Mouse (Mus musculus) heart, postnatal 36 days (tissue): ENCODE results near the gene Tuba3a. TPM values are rescaled to one million over a fixed set of nuclear protein-coding genes. Genes with fewer than 3 reads are reported as not detected.
"Not testable (repeated sequence)": the region's sequence is repeated elsewhere in the genome, so short reads cannot be mapped to it uniquely, and the experiment has no call there.

Experiments
- DNase-seq, 2 experiments: peaks; one replicate each; pipeline ENCODE4 v3.0.0; 2021 to 2022
- intact Hi-C: fragments of 180-260 bp; cut with DNase I; formaldehyde crosslinking; loops from one replicate; pipeline ENCODE4 v1.15.1; 2025
- total RNA-seq, 2 experiments: library from RNA; stranded (reverse); gene quantifications; 2 replicates each; pipeline ENCODE4 v1.2.3; 2021

Tuba3a gene
- total RNA-seq, 2 experiments from 2014 or later = not detected

DNA sequence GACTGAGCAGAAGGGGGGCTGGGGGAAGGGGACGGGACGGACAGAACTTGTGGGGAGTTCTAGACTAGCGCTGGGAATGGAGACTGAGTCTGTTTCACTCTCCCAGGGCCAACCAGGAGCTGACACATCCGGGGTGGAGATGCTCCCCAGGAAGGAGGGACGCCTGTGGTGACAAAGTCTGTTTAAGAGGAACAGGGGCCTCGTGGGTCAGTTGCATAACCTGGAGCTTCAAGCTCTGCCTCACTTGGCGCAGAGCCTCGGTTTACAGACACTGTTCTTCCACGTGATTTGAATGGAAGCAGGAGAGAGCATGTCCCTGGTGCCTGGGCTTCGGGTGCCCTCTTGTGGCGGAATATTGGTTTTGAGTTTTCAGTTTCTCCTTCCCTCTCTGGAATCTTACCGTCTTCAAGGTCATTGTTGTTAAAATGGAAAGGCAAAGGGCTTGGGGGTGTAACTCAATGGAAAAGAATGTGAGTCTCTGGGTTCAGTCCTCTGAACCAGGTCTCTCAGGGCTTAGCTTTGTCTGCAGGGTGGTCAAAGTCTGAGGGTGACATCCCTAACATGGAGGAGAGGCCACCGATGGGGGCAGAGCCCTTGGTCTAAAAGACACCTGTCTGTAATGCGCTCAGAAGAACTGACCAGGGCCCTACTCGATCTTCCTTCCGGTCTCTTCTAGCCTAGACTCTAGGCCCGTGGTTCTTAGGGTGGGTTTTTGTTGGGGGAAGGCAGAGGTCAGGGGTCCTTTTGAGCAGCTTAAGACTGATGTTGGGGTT, 14.2 kb downstream of the Tuba3a start:
- intact Hi-C loops = loop anchor here (1.0 to 5.0 kb wide), 5 partner anchors 52 to 331 kb away; partner anchors contain the start of gene Iffo1
- DNase-seq = peak; percentile 90 to 91

DNA sequence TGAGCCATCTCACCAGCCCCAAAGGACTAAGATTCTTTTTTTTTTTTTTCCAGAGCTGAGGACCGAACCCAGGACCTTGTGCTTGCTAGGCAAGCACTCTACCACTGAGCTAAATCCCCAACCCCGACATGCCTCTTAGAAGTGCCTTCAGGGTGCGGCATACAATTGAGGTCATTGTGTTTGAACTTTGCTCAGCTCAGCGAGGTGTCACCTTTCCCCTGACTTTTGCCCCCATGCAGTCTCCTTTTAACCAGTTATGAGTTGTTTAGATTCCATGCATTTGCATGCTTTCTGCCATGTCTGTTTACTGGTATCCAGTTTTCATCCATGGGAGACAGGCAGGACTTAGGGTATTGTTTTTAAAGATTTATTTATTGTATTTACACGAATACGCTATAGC, 17.0 kb downstream of the Tuba3a start:
- intact Hi-C loops = no loop called here
- no peak for DNase-seq

DNA sequence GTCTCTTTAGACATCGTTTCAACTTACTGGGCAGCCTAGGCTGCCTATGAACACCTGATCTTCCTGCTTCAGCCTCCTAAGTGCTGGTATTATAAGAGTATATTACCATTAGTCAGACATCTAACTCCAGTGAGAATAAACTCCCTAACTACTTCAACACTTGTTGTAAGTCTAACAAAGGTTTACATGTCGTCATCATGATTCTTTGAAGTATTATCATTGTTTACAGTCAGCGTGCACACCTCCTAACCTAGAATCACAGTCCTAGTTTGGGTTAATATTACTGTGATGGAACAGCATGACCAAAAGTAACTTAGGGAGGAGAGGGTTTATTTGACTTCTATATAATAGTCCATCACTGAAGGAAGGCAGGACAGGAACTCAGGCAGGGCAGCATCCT, 18.4 kb downstream of the Tuba3a start:
- intact Hi-C loops = no loop called here
- no peak for DNase-seq

DNA sequence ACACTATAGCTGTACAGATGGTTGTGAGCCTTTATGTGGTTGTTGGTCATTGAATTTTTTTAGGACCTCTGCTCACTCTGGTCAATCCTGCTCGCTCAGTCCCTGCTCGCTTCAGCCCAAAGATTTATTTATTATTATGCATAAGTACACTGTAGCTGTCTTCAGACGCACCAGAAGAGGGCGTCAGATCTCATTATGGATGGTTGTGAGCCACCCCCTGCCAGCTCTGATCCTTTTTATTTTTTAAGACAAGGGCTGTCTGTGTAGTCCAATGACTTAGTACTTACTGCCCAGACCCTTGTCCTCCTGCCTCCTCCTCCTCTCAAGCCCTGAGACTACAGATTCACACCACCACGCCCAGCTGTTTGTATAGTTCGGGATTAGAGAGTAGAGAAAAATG, 19.2 kb downstream of the Tuba3a start:
- intact Hi-C loops, DNase-seq: not testable (repeated sequence)

DNA sequence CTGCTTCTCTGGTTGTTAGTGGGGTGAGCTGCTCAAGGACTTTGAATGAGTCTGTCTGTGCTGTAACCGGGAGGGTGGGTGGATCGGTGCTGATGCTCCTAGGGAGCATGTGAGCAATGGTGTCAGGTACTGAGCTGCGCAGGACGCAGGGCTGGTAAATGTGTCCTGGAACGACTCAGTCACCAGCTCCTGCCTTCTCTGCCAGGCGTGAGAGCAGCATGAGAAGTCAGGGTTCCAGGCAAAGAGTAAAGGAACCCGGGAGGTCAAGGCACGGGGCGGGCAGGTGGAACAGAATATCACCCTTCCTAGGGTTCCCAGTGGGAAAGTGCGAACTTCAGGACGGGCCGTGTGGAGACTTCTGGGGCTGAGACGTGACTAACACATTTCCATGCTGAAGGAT, 19.8 kb downstream of the Tuba3a start:
- intact Hi-C loops = no loop called here
- no peak for DNase-seq

DNA sequence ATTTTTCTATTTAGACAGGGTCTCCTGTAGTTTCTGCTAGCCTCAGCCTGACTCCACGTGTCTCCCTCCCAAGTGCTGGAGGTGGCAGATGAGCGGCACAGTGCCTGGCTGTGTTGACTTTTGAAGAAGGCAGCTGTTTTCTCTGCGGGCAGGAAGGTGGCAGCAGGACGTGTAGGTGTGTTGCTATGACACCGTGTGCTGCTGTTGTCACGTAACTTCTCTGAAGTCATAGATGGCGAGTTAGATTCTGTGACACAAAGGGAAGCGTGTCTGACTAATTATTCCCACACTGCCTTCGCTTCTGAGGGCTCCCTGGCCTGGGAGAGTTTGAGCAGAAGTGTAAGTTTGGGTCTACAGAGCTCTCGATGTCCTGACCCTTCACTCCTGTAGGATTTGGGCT, 20.6 kb downstream of the Tuba3a start:
- no peak for DNase-seq
- intact Hi-C loops = no loop called here

DNA sequence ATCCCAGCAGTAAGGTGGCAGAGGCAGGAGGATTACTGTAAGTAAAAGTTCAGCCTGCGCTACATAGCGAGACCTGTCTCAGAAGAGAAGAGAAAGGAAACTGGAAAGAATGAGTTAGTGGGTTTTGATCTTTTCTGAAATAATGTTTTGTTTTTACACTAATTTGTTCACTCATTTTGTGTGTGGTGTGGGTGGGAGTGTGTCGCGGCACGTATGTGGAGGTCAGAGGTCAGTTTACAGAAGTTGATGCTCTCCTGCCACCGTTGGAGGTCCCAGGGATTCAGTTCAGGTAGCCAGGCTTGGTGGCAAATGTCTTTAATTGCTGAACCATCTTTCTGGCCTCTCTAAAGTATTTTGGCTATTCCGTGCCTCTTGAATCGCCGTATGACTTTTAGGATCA, 21.6 kb downstream of the Tuba3a start:
- DNase-seq = no peak
- intact Hi-C loops = no loop called here

DNA sequence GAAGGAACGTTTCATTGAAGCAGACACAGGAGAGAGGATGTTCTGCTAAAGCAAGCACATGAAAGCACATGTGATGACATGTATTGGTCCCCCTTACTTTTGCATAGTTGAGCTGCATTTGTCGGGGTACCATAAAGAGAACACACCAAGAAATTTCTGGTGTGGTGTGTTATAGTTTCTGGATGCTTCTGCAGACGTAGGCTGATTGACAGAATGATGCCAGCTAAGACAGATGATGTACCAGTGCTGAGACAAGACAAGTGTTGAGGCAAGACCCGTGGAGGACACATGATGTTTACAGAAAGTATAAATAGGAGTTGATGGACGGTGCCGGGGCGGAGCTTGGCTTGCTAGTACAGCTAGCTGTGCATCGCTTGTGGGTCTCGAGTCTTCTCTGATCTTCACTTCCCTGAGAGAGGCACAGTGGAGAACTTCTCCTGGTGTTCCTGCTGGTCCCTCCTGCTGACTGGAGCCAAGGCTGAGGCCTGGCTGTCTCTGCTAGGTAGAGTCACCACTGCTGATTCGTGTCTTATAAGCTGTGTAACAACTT, 25.8 kb downstream of the Tuba3a start:
- DNase-seq = no peak
- intact Hi-C loops = no loop called here

DNA sequence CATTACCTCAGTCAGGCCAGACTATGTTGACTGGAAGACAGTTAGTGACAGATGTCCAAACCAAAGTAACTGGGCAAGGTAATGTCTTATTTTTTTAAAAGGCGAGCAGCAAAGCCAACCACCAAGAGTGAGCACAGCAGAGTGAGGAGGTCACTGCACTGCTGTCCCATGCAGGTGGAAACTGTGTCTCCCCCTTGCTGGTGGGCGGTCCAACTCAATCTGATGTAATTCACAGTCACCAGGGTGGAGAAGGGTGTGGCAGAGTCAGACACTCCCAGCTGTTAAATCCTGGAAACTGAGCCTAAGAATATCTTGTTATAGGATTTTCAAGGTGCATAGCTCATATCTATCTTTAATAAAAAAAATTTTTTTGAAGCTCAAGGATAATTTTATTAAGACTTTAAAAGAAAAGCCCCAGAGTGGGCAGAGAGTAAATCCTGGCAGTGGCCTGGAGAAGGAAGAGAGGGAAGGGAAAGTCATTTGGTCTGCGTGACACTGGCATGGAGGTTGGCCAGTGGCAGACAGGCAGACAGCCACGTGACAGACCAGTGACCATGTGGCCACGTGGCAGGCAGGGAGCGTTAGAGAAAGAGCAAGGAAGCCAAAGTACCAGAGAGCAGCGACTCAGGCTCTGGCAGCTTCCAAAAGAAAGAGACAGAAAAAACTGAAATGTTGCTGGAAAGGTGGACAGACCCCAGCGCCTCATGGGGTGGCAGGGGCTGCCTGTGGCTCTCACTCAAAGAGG, 29.4 kb downstream of the Tuba3a start:
- intact Hi-C loops = no loop called here
- peak; percentile 36 to 45 for DNase-seq

DNA sequence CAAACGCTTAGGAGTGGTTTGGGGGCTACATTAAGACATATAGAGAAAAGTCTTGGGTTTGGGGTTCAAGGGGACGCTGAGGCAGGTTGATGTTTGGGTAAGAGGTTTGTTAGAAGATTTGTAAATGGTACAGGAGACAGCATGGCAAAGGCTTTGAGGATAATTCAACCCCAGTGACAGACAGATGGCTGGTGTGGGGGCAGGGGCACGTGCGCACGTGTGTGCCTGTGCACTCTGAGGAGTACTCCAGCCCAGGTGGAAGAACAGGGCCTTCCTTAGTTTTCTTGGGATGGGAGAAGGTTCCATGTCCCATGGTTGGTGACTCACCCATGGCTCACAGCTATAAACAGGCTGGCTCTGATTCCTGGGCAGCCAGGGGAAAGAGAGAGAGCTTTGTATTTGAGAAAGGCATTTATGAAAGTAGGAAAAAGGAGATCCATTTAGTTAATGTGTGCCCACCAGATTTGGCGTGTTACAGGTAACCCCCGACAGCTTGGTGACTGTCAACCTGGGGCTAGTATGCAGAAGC, 30.3 kb downstream of the Tuba3a start:
- no peak for DNase-seq
- intact Hi-C loops = no loop called here

DNA sequence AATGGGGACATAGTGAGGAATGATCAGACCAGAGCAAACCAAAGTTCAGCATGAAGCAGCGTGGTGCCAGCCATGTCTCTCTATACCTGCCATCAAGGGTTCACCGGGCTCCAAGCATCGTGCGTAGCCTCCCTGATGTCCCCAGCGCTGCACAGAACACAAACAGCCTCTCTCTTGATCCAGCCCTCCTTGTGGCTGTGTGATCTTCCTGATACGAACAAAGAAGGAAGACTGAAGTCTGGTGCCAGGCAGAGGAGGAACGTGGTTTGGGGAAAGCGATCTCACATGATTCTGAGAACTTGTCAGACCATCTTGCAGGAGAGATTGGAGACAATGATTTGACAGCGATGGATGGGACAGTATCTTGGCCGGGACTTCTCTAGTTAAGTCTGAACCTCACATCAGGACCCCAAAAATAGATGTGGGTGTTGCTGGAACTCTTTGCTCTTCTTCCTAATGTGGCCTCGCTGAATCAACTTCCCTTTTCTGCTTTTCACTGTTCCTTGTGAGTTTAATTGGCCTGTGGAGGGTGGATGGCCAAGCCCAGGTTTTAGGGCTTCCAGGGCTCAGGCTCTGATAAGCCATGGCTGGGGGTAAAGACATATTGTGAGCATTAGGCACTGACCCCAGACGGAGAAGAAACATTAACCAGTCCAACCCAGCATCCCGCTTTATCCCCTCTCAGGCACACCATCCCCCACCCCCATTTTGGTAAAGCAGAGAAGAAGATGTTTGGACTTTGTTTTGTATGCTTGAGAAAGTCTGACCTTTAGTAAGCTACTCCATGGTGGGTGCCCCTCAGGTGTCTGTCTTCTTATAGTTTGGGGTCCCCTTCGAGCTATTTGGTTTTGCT, 31.8 kb downstream of the Tuba3a start:
- intact Hi-C loops = no loop called here
- DNase-seq = no peak

DNA sequence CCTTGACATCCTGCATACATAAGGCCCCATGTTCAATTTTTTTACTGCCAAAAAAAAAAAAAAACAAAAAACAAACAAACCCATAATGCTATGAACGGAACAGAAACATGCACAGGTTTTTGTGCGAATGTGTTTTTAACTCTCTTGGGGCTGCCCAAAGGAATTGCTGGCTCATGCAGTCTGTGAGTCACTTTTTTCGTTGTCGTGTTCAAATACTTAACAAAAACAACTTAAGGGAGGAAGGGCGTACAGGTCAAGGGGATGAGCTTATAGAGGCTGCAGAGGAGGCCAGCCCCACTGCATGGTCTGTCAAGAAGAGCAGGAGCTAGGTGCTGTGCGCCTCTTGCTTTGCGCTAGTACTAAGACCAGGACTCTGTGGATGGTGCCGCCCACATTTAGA, 33.1 kb downstream of the Tuba3a start:
- intact Hi-C loops = no loop called here
- DNase-seq = no peak

DNA sequence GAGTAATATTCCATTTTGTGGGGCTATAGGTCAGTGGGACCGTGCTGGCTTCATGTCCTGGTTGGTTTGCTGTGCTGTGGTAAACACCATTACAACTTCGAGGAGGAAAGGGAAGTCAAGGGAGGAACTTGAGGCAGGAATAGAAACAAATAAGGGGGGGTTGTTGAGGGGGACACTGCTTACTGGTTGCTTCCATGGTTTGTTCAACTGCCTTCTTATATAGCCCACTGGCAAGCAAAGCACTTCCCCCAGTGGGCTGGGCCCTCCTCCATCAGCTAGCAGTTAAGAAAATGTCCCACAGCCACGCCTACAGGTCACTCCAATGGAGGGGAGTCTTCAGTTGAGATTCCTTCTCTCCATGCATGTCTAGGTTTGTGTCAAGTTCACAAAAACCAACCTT, 33.6 kb downstream of the Tuba3a start:
- DNase-seq = no peak
- intact Hi-C loops = no loop called here

DNA sequence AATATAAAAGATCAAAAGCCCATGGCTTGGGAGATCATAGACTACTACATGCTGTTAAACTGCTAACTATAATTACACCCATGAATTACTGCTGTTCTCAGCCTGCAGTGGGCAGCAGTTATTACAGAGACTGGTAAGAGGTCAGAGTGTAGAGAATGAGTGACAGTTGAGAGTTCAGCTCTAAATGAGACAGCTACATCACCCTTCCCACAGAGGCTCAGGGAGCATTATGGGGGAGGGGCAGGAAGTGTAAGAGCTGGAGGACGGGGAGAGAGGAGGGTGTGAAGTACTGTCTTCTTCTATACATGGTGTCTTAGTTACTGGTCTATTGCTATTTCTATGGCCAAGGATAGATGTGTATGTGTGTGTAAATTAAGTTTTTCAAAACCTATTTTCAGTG, 41.3 kb downstream of the Tuba3a start:
- DNase-seq = no peak
- intact Hi-C loops = no loop called here

DNA sequence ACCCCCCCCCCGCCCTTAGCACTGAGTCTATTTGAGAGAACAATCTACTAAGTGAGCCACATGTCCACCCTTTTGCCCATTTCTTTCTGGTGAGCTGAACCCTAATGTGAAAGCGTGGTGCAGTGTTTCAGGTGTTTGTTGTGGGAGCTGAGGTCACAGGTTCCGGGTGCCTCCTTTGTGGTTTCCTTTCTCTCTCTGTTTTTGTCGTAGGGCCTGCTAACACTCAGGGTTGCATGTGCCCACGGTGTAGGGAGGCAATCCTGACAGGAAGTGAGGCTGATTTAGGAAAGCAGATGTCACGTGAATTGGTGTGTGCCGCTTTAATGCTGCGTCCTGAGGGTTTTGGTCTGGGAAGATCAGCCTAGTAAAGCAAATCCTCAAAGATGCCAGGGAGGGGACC, 44.3 kb downstream of the Tuba3a start:
- intact Hi-C loops = no loop called here
- no peak for DNase-seq

DNA sequence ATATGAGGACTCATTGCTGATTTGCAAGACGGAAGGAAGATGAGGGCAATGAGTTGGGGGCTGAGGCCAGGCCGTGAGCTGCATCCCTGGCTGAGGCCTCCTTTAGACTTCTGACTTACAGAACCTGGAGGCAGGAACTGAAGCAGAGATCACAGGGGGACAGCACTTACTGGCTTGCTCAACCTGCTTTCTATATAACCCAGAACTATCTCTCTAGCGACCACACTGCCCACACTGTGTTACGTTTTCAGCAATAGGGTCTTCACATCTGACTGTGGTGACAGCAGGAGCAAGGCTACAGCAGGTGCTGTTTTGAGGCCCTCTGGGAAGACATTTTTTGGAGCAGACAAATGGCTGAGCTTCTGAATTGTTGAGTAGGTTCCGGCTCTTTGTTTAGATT, 45.2 kb downstream of the Tuba3a start:
- DNase-seq = no peak
- intact Hi-C loops = no loop called here

DNA sequence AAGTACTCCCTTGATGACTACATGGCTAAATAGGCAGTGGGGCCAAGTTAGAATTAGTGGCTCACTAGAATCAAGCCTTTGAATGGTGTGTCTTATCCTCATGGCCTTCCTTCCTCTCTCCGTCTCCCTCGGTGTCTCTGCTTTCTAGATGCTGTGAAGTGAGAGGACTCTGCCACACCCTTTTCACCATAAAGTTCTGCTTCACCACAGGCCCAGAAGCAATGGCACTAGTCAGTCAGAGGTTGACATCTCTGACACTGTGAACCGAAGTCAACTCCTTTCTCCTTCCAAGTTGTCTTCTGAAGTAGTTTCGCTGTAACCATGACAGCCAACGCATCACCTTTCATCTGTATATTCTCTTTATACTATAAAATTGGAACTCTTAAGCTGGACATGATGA, 46.3 kb downstream of the Tuba3a start:
- DNase-seq = no peak
- intact Hi-C loops = no loop called here

DNA sequence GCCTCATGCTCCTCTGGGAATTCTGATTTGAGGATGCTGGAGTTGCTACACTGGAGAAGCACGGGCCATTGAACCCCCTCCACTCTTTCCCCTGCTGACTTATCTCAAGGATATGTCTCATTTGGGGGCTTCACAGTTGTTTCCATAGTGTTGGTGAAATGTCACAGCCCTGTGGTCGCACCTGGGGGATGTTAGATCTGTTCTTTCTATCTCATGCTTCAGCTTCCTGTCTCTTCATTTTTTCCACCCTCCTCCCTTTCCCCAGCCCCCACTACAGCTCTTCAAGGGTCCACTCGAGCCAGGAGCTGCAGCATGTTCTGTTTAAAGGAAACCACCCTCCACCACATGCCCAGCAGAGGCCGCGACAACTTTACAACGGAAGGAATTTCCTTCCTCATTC, 47.4 kb downstream of the Tuba3a start:
- DNase-seq = no peak
- intact Hi-C loops = no loop called here

DNA sequence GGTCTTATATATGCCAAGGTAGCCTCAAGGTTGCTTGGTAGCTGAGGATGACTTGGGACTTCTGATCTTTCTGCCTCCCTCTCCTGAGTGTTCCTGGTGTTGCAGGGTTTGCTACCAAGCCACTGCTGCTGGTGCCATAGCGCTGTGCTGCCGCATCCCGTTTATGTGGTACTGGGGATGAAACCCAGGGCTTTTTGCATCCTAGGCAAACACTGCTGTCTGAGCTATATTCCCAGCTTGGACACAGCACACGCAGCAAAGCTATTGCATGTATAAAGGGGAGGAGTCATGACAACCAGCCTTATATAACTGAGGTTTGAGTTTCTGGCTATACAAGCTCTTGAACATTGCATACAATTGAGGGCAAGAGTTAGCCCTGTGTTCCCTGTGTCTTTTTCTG, 48.4 kb downstream of the Tuba3a start:
- DNase-seq = no peak
- intact Hi-C loops = no loop called here

DNA sequence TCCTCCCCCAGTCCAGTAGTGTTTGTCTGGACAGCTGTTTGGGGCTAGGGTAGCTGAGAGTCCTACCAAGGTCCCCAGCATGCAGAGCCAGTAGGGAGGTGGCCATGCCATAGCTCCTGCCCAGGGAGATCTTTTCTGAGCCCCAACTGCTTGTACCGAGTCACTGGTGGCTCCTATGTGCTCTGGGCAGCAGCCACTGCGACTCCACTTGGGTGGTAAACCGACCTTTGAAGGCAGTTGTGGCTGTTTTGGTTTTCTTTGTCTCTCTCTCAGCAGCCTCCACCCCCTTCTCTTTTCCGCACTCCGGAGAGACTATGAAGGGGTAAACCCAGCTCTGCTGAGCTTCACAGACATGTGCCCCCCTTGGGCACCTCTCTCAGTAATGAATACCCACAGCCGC, 49.1 kb downstream of the Tuba3a start, which contains the start of gene Cd27:
Cd27 (minus strand) TSS at position 229 of the 400 bp plus-strand sequence.
- intact Hi-C loops = no loop called here
- no peak for DNase-seq

DNA sequence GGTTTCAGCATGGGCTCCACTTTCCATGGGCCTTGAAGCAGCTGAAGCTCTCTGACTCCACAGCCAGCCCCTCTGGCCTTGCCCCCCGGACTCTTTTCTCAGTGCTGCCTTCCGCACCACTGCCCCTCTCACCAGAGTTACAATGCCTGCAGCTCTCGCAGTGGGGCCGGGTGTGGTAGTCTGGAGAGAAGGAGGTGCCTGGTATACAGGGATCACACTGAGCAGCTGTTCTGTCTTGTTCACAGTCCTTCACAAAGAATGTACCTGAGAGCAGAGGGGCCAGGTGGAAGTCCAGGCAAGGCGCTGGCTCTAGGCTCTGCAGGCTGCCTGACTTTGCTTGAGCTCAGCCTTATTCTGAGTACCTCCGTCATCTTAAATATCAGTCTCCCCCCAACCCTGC, 49.5 kb downstream of the Tuba3a start:
- intact Hi-C loops = no loop called here

More for the DNA sequence above, 49.5 kb downstream of the Tuba3a start:
- no peak for DNase-seq
